Mouse (Mus musculus) small intestine, adult 10 weeks (tissue): ENCODE measurements around the gene Mad2l2. TPM values are rescaled to one million over a fixed set of nuclear protein-coding genes. Genes with fewer than 3 reads are reported as not detected.

Experiments used
- polyA plus RNA-seq: library from polyadenylated mRNA; stranded (reverse); fragments of 350-450 nt; fragmentation: Illumina TruSeq; extraction: RNeasy Lipid Tissue Mini Kit (QIAGEN cat#74804); gene quantifications from one replicate; pipeline ENCODE4 v1.2.3, GENCODE M21; 2014; ENCODE audit warnings: low replicate concordance

The Mad2l2 gene
- 1.0 TPM for polyA plus RNA-seq

DNA sequence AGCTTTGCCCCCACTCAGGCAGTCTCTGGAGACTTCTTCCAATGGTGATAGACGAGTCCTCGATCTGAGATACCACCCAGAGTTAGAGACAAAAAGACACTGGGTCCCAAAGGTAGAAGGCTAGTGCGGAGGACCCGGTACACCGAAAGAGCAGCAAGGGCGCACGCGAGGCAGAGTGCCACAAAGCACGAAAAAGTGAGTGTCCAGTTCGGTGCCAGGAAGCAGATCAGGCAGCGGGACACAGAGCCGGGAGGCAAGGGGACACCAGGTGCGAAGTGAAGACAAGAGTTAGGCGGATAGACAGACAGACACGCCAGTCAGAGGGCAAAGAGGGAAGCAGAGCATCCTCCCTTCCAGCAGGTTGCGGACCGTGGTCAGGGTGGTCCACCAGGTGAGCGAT, at the start of gene Mad2l2:
Mad2l2 (plus strand) TSS at position 252 of the 400 bp plus-strand sequence.

DNA sequence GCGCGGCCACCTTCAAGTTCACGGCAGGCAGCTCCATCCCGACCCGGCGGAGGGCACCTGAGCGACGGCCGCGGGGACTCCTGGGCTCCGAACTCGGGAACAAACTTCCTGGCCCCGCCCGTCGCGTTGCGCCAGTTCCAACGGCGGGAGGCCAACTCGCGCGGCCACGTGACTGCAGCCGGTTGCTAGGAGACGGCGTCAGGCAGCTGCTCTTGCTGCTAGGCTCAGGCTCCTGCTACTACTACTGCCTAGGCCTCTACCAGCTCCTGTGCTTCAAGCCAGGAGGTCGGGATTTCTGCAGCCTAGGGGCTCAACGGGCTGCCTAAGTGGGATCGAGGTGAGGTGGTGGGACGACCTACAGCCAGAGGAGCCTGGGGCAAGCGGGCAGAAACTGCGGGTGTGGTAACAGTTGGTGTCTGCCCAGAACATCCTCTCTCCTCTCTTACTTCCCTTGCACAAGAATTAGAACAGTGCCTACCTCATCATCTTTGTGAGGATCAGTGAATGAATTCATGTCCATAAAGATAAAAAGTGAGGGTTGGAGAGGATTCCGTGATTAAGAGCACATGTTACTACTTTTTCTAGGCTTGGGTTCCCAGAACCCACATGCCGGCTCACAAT, 42.2 kb upstream of the Mad2l2 start, which contains the start of gene Agtrap:
Agtrap (minus strand) TSS at position 125 of the 621 bp plus-strand sequence.

DNA sequence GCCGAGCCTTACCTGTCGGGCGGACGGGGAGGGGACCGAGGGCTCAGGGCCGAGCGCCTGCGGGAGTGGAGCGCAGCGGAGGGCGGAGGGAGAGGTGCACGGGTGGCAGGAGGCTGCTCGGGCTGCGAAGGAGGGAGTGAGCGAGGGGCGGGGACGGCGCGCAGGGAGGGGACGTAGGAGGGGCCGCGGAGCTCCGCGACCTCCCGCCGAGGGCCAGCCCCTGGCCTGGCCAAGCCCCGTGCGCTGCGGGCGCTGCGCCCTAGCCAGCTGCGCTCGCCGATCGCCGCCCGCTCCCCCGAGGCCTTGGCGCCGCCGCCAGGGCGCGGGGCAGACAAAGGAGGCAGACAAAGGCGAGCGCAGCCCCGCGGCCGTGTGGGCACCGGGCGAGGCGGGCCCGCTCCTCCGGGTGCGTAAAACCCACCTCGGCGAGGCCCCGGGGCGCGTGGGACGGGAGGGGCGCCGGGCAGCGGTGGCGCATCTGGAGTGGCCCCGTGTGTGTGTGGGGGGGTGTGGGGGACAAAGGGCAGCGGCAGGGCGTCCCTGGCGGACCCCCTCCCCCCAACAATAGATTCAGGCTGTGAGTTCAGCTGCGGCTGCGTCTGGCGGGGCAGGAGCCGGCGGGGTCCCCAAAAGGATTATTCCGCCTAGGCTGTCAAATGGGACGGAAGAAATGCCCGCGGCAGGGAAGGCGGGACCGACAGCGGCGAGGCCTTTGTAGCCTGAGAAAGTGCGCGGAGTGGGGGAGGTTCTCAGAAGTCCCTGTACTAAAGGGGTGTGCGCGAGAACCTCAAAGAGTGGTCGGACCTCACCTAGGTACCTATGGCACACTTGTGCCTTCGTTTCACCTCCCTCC, 603 bp downstream of the Mad2l2 start, which contains the start of gene Draxin:
Draxin (minus strand) TSS at position 138 of the 853 bp plus-strand sequence.

GRCm38 (mm10) chr4:148151267-148152168, 21.3 kb downstream of the Mad2l2 start, which contains the start of gene Fbxo6:
TSS of gene Fbxo6 (minus strand) at chr4:148152140.

GRCm38 (mm10) chr4:148160436-148161390, 30.5 kb downstream of the Mad2l2 start, which contains the start of the genes Fbxo44 and Fbxo2:
TSS of gene Fbxo44 (minus strand) at chr4:148160482.
TSS of gene Fbxo2 (plus strand) at chr4:148160621.

Other genes with a start within 250 kb of the Mad2l2 start
- gene Mfn2, start 225.7 kb upstream of the Mad2l2 start, polyA plus RNA-seq, result 18.8 TPM
- 0.52 TPM for gene Plod1, start 193.6 kb upstream of the Mad2l2 start, polyA plus RNA-seq
- 11.4 TPM for gene 2510039O18Rik, start 189.5 kb upstream of the Mad2l2 start, polyA plus RNA-seq
- gene Nppb, start 144.6 kb upstream of the Mad2l2 start, polyA plus RNA-seq, result not detected
- not detected for gene Nppa, start 129.7 kb upstream of the Mad2l2 start, polyA plus RNA-seq
- gene Clcn6, start 91.6 kb upstream of the Mad2l2 start, polyA plus RNA-seq, result 0.63 TPM
- 0.78 TPM for gene Mthfr, start 91.3 kb upstream of the Mad2l2 start, polyA plus RNA-seq
- 3.7 TPM for gene Agtrap, start 42.4 kb upstream of the Mad2l2 start, polyA plus RNA-seq
- gene Draxin, start 314 bp downstream of the Mad2l2 start, polyA plus RNA-seq, result not detected
- 0.41 TPM for gene Fbxo6, start 21.8 kb downstream of the Mad2l2 start, polyA plus RNA-seq
- 0.82 TPM for gene Fbxo44, start 30.1 kb downstream of the Mad2l2 start, polyA plus RNA-seq
- gene Fbxo2, start 30.2 kb downstream of the Mad2l2 start, polyA plus RNA-seq, result not detected
- gene Disp3, start 157.6 kb downstream of the Mad2l2 start, polyA plus RNA-seq, result not detected